Mouse (Mus musculus) layer of hippocampus, adult 8-10 months (tissue): ENCODE measurements around the gene Smpd1. TPM values are rescaled to one million over a fixed set of nuclear protein-coding genes. Genes with fewer than 3 reads are reported as not detected.

ENCODE experiments used
- DNase-seq, 2 experiments: peaks; one replicate each; pipeline ENCODE4 v3.0.0; 2022; ENCODE audit warnings: low spot score in 2 of 2
- total RNA-seq, 4 experiments: library from RNA; stranded (reverse); gene quantifications; 2 replicates each; pipeline ENCODE4 v1.2.4; 2022

The Smpd1 gene
- 10 to 100 TPM; 82.2 to 87.5 (median 85.0) TPM for total RNA-seq

DNA sequence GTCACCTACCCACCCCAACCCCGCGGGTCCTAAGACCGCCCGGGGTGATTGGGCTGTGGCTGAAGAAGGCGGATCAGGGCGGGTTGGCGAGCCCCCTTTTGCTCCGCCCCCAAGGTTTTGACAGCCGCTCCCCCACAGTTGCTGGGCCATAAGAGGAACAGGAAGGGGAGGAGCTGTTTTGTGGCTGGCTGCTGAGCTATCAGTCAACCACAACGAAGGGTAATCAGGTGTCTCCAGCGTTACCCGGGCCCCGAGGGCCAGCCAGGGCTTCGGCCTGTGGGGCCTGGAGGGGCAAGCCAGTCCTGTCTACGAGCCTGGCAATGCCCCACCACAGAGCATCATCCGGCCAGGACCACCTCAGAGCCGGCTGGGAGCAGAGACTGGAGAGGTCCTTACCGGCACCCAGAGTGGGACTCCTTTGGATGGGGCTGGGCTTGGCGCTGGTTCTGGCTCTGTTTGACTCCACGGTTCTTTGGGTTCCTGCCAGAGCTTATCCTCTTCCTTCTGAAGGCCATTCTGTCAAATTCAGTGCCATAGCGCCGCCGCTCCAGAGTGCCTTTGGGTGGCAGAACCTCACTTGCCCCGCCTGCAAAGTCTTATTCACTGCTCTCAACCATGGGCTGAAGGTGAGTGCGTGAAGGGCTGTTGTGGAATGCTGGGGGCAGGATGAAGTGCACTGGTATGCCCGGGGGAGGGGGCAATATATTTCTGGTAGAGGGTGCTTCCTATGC is at the start of gene Smpd1:
Gene Smpd1, plus strand, starts transcription at position 149 of the 731 bp plus-strand sequence.
- DNase-seq = peak; percentile 89 to 92

DNA sequence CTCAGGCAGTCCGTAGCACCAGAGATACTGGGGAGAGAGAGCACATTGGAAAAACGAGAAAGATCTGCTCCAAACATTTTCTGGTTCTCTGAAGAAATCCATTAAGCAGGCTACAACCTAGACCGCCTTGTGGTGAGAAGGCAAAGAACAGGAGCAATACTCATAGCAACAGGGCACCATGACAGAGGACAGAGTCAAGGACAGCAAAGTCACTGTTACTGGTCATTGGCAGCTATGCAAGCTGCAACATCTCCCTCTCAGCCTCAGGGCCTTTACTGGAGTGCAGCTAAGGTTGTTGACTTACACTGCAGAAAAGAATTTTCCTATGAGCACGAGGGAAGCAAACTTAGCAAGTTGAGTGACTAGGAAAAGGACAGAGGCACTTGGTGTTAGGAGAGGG is 46.9 kb upstream of the Smpd1 start:
- no peak for DNase-seq

DNA sequence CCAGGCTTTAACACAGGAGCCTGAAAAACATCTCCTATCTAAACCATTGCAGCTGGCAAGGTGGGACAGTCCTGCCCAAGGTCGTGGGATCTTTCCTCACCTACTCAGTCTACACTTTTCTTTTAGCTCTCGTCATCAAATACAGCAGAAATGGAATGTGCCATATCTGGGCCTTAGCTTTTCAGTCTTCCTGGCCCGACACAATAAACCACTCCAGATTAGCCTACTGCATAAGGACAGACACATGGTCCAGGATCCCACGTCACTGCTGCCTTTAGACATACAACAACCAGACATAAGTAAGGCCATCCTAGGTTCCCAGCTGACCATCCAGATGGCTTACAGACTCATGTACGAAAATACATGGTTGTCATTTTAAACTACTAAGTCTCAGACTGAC is 44.0 kb upstream of the Smpd1 start:
- no peak for DNase-seq

DNA sequence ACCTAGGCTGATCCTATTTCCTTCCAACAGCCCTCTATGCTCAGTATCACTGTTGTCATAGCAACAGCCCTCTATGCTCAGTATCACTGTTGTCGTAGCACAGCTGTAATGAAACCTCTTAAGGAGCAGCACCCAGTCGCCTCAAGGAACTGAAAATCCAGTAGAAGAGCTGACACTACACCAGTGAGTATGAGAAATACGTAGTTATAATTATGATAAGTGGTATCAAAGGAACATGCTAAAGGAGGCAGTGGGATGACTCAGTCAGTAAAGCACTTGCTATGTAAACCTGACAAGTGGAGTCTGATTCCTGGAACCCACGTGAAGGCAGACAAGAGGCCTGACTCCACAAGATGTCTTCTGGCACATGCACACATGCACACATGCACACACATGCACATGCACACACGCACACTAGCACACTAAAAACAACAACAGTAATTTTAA is 40.3 kb upstream of the Smpd1 start:
- DNase-seq = no peak

DNA sequence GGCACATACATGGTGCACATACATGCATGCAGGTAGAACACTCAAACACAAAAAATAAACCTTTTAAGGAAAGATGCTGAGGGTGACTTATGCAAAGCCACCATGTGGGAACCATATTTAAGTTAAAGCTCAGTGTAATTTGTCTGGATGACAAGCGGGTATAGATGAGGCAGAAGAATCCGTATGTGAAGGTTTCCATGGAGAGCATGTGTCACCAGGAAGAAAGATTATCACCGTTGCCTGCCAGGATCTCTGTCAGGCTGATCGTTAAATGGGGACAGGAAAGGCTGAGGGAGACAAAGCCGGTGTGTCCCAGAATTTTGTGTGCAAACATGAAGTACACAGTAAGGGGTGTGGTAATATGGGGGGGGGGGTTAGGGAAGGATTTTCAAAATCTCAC is 39.6 kb upstream of the Smpd1 start:
- no peak for DNase-seq

DNA sequence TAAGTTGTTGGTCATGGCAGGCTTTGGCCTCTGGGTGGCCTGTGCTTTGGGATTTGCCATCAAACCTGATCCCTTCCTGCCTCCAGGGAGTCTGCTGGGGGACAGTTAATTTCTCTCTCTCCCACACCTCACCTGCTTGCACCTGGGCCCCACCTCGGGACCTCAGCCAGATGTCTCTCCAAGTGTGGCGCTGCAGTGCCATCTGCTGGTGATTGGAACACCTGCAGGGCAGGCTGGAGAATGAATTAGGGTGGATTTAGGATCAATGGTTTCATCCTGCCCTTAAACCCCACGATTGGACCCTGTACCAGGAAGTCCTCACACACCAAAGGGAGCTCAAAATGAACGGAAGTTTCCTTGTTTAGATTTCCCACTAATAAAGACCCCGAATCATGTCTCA is 39.0 kb upstream of the Smpd1 start:
- peak in 1 of 2 experiments; percentile 45 for DNase-seq

DNA sequence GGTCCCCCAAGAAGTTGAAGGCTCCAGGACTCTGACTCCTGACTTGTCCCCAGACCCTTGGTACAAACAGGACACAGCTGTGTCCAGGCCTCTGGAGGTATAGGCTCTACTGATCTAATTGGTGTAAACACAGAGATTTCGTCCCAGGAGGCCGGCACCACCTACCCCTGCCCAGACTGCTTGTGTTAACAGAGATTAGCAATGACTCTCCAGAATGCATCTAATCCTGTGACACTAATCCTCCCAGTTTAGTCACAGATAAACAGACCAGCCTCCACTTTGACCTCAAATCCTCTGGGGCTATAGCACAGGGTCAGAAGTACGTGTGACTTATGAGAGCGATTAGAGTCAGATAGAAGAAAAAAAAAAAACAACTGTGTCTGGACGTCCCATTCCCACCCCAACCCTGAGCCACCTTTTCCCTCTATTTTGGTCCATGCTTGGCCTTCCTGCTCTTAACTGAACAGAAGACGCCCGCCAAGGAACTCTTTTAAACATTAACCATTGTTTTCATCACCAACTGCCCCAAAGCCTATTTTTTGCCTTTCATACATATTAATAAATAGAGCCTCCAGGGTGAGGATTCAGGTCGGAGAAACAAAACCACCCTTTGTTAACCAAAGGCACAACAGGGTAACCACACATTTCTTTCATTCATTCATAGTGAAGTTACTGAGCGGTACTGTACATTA is 37.3 kb upstream of the Smpd1 start:
- DNase-seq = no peak

DNA sequence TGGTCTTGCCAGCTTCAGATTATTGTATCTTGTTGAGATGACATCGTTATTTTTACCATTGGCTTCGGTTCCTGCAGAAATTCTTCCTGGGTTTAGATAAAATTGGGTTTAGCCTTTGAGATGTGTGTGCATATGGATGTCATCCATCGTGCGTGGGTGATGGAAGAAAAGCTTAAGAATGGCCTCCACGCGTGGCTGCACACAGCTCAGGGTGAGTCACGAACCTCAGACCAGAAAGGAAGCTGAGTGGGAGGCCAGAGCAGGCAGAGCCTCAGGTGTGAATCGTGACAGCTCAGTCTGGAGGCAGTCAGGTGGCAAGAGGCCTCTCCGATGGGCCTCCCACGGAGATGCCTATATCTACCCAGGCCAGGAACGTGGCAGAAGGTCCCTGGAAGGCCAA is 34.8 kb upstream of the Smpd1 start:
- peak; percentile 54 to 74 for DNase-seq

DNA sequence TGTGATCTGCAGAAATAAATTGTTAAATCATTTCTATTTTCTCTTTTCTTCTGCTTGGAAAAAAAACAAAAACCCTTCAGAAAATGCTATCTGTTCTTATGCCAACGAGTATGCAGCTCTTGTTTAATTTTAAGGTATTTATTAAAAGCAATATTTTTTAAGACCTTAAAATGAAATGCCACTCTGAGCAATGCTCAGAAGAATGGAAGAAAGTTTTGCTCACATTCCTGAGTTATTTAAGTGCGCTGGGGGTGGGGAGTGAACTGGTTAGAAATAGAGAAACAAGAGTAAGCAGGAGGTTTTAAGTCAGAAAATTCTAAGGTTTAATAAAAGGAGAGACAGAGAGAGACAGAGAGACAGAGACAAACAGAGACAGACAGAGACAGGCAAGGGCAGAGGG is 34.4 kb upstream of the Smpd1 start:
- no peak for DNase-seq

DNA sequence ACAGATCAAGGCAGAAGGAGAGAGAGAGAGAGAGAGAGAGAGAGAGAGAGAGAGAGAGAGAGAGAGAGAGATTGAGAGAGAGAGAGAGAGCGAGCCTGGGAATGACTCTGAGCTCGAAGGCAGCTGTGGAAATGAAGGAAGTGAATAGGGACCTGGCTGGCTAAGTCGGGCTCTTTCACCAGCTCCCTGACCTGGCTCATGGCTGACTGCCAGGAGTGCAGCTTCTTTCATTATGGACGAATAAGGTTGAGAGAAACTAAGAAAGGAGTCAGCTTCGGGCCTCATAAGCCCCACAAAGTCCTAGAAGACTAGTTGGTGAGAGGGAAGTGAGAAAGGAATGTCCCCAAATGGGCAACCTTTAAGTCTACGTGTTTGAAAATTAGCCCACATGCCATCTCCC is 34.0 kb upstream of the Smpd1 start:
- DNase-seq = no peak

DNA sequence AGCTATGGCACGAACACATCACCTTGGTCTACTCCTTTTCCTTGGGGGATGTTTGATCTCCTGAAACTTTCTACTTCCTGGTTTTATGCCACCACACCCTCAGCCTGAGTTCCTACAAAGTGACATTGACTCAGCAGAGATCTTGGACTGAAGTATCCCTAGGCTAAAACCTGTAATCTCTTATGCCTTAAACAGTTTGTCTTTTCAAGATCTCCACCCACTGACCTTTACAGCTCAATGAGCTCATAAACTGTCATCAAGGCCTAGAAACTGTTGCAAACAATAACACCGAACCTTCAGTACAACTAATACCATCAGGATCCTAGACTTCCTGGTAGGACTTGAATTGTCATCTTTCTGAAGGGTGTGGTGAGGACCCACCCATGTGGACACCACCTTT is 29.9 kb upstream of the Smpd1 start:
- DNase-seq = no peak

DNA sequence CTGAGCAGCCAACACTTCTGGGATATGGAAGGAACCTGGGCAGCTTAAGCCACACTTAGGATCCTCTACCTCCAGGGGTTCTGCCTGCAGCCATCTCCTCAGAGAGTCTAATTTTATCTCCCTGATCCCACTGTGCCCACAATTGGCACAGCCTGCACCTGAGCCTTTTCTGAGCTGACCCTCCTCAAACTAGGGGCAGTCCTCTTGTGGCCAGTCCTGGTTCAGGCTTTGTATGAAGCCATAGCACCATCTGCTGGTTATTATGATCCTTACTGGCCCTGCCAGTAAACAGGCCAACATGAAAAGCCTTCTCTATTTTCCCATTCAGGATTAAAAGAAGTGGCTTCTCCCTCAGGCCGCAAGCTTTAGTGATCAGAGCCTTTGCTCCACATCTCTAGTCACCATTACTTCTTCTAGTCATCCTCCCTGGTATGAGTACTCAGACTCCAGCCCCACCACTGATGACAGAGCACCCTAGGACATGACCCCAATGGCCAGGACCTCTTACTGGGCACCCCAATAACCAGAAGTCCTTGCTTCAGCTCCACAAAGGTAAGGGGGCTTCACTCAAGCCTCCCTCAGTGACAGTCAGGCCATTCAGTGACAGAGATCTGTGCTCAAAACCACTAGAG is 26.7 kb upstream of the Smpd1 start:
- peak in 1 of 2 experiments; percentile 33 for DNase-seq

DNA sequence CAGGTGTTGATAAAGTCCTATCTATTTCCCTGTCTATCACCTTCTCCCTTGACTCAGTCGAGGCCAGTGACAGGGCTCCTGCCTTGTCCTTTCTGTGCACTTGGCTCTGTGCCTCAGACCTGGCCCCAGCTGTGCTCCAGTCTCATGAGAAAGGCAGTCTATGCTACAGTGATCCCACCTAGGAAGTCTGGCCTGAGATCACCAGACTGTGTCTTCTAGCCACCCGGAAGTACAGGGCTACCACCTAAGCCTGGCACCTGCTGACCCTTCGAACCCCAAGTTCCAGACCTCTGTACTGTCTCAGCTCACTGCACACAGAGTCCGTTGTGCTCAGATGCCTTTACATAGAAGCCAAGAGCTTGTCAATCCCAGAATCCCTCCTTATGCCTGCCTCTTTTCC is 26.1 kb upstream of the Smpd1 start:
- no peak for DNase-seq

DNA sequence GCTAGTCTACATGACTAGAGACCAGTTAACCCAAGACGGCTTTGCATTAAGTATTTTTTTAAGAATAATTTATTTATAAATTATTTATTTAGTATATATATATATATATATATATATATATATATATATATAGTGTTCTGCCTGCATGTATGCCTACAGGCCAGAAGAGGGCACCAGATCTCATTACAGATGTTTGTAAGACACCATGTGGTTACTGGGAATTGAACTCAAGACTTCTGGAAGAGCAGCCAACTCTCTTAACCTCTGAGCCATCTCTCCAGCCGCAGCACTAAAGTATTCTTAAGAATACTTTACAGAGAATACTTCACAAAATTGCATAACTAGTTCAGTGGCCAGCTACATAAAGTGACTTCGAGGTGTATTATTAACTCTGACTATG is 20.0 kb upstream of the Smpd1 start:
- DNase-seq = no peak

DNA sequence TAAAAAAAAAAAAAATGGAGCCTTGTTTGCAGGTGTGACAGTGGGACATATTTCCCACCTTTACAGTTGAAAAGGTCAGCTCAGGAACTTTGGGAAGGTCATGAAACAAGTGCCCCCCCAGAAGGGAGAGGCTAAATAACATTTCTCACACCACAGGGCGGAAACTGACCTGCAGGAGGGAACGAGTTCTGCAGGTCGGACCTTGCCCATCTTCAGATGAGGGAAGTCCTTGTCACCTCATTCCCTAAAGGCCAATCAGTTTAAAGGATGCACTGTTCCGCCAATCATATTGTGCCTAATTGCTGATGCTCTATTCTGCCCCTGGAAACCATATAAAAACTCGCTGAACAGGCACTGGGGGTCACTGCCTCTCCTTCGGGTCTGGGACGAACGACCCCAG is 8.2 kb upstream of the Smpd1 start:
- DNase-seq = no peak

DNA sequence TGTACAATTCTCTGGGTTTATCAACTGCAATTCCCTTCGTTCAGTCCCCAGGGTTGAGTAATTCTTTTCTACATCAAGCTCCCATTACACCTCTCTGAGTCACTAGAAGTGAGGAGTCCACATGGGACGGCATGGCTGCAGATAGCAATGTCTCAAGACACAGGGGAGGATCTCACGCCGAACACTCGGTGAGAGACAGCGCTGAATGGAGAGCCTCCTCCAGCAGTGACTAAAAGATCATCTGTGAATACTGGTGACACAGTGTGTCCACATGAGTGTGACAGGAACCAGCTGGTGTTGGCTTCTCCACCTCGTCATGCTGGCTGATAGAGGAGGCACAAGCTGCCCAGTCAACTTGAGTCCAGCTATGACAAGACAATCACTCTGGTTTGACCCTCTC is 6.2 kb upstream of the Smpd1 start:
- no peak for DNase-seq

DNA sequence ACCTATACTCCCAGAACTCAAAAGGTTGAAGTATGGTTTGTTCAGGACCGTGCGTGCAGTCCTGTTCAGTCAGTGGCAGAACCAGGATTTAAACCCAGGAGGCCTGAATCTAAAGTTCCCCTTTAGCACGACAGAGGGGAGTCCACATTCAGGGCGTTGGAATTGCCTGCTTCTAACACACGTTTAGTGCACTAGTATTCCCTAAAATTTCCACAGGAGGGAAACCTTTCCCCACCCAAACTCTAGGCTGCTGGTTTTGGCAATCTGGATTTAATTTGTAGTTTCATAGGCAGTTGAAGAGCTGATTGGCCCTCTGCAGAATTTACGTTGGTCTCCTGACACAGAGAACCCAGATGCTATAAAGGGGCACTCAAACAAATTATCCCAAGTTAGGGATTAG is 5.1 kb upstream of the Smpd1 start:
- DNase-seq = no peak

DNA sequence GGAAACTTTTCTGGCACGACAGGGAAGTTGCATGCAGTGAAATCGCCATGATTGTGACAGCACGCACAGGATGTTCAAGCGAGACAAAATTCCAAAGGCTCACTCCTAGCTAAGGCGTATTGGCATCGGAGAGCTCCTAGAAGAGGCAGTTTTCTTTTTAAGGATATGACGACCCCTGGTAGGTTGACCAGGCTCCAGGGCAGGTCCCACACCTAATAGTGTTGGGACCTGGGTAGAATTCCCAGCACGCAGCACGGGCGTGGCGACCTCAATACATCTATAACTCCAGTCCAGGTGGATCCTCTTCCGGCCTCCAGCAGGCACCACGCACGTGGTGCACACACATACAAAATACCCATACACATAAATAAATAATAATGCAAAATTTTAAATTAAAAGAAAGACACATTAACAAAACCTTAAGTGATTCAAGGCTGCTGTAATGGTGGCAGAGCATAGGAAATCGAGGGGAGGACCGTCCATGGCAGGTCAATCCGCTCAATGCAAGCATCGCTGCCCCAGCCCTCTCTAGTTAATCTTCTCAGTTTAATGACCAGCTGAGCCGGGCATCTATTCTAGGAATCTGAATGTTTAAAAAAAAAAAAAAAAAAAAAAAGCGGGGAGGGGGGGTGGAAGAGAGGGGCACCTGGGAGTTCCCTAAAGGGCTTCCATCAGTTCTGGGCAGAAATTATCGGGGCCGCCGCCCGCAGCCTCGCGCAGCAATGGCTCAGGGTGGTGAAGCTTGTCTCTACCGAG is 526 bp upstream of the Smpd1 start:
- no peak for DNase-seq

DNA sequence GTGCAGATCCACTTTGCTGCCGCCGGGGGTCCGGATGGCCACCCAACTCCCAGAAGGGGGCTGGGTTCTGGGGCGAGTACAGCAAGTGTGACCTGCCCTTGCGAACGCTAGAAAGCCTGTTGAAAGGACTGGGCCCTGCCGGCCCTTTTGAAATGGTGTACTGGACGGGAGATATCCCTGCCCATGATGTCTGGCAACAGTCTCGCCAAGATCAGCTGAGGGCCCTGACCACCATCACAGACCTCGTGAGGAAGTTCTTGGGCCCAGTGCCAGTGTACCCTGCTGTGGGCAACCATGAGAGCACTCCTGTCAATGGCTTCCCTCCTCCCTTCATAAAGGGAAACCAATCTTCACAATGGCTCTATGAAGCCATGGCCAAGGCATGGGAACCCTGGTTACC is 1.4 kb downstream of the Smpd1 start:
- DNase-seq = no peak

DNA sequence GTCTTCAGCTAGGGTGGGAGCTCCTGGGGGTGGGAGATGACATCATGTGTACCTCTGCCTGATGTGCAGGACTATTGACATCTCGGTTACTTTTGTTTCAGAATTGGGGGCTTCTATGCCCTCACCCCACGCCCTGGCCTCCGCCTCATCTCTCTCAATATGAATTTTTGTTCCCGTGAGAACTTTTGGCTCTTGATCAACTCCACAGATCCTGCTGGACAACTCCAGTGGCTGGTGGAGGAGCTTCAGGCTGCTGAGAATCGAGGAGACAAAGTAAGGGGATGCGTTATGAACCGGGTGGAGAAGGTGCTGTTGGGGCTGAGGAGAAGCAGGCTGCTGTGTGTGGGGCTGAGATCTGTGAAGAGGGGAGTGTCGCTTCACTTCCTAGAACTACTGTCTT is 2.2 kb downstream of the Smpd1 start:
- no peak for DNase-seq

DNA sequence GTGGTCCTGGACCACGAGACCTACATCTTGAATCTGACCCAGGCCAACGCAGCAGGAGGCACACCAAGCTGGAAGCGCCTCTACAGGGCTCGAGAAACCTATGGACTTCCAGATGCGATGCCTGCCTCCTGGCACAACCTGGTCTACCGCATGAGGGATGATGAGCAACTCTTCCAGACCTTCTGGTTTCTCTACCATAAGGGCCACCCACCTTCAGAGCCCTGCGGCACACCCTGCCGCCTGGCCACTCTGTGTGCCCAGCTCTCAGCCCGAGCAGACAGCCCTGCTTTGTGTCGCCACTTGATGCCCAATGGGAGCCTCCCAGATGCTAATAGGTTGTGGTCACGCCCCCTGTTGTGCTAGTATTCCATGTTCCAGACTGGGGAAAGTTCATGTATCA is 3.5 kb downstream of the Smpd1 start:
- no peak for DNase-seq

DNA sequence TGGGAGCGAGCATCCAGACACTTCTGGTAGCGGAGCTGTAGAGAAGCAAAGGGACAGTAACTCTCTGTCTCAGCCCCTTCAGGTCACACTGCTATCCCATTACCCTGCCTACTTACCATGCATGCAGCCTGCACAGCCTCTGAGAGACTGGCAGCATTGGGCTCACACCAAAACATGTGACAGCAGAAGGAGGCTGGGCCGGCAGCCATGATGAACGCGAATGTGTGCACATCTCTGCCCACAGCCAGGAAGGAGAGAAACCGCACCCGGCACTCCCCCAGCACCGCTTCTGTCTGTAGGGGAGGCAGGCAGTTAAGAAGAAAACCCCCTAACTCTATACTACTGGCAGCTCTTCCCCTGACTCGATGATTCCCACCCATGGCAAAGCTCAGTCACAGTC is 4.9 kb downstream of the Smpd1 start:
- DNase-seq = peak in 1 of 2 experiments; percentile 56
